Mouse (Mus musculus): Measurements from ENCODE around the gene Srpx. TPM values are rescaled to one million over a fixed set of nuclear protein-coding genes. Genes with fewer than 3 reads are reported as not detected.

Srpx gene
- 3.2 and 3.3 TPM in 2 replicates for polyA plus RNA-seq (2015; fragmentation: Nextera tagmentation; extraction: Ambion mirVana)

DNA sequence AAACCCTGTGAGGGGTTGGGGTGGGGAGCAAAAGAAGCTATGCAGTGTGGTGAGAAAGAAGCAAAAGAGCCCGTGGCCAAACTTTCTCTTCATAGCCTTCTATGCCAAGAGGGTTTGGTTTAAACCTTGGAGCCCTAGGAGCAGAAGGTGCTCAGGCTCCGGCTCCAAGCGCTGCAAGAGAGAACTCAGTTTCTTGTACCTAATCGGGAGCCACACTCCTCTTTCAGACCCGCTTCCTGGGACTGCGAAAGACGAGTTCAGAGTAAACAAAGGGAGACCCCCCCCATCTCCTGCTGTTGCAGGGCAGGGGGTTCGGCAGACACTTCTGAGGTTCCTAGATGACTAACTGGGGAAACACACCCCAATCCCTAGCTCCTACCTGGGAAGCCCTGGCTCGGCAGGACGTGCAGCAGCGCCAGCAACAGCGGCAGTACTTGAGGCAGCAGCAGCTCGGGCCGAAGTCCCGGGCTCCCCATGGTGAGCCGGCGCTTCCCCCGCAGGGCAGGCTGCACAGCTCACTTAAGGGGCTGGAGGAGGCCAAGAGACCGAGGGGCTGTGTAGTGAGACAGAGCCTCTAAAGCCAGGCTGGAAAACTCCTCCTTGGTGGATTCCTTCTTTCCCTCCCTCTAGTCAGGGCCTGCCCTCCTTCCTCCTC, at the start of gene Srpx:
Gene Srpx, minus strand, starts transcription at position 645 of the 655 bp plus-strand sequence.
- peak within 1 kb of the TSS; percentile 29 for H3K4me3 ChIP-seq
- peak within 1 kb of the TSS; percentile 23 for H3K9ac ChIP-seq (replicated peaks)
- 24% methylated on average over 19 of the region's 19 CpGs for WGBS
- H3K4me1 ChIP-seq = peaks cover 7% of the 10 kb centered on the region
- peak within 1 kb of the TSS; percentile 48 for H3K4me2 ChIP-seq (replicated peaks)
- no peaks in the 10 kb centered on the region for H3K9me3 ChIP-seq
- H3K27ac ChIP-seq (replicated peaks) = no peak within 1 kb of the TSS
- ATAC-seq (replicated peaks) = peak; percentile 48; the same call in 1 of the 2 replicates
- H3K36me3 ChIP-seq = no peaks in the 10 kb centered on the region
- no peaks in the 10 kb centered on the region for H3K27me3 ChIP-seq

DNA sequence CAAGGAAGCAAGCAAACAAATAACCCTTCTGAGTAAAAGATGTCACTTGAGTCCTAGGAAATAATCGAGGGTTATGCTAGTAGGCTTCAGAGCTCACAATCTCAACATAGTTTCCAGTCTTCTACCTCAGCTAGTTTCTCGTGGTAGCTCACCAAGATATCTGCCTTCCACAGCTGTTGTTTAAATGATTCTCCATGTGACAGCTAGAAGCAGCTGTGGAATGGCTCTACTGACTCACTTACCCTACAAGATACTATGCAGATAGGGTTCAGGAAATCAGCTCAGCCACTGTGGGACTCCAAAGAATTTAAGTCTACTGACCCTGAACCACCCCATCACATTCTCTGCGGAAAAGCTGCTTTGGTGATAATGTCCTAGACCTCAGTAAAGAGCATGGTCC, 34.9 kb upstream of the Srpx start:
- WGBS = 80% methylated on average over 3 of the region's 3 CpGs

DNA sequence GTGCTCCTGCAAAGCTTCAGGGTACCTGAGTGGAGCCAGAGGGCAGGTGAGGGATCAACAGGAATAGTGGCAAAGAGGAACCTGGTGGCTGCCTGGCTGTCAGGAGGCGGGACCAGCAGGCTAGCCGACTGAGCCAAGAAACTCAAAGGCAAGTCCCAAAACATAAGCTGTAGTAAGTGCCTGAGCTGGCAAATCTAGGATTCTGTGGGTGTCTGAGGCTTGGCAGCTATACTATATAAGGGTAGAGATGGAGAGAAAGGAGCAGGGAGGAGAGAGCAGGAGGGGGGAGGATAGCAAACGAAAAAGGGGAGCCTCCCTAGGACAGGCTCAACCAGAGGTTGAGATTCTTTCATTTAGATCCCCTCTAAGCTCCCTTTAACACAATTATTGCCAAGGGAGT, 1.7 kb downstream of the Srpx start:
- Histone ChIP-seq H3K9ac (replicated peaks) (no peak overlapping the region), H3K27ac (replicated peaks) (no peak overlapping the region), H3K4me2 (replicated peaks) (no peak overlapping the region), H3K4me3 (no peak overlapping the region), H3K27me3 (no peaks in the 10 kb centered on the region), H3K4me1 (peaks cover 7% of the 10 kb centered on the region), H3K9me3 (no peaks in the 10 kb centered on the region), H3K36me3 (no peaks in the 10 kb centered on the region)
- ATAC-seq (replicated peaks) = peak; percentile 53; the same call in 1 of the 2 replicates
- WGBS = 47% methylated on average over 3 of the region's 3 CpGs

More for the DNA sequence above, 34.9 kb upstream of the Srpx start:
- H3K4me2 ChIP-seq (replicated peaks) = no peak overlapping the region
- H3K9ac ChIP-seq (replicated peaks) = no peak overlapping the region
- H3K4me3 ChIP-seq = no peak overlapping the region
- no peaks in the 10 kb centered on the region for H3K4me1 ChIP-seq
- no peaks in the 10 kb centered on the region for H3K9me3 ChIP-seq
- no peak overlapping the region for H3K27ac ChIP-seq (replicated peaks)
- H3K27me3 ChIP-seq = no peaks in the 10 kb centered on the region
- no peaks in the 10 kb centered on the region for H3K36me3 ChIP-seq
- ATAC-seq (replicated peaks) = no peak

- no peaks in the 10 kb centered on the region for H3K9me3 ChIP-seq
Observed at GRCm38 (mm10) chrX:10110736-10111135, 6.8 kb downstream of the Srpx start.

DNA sequence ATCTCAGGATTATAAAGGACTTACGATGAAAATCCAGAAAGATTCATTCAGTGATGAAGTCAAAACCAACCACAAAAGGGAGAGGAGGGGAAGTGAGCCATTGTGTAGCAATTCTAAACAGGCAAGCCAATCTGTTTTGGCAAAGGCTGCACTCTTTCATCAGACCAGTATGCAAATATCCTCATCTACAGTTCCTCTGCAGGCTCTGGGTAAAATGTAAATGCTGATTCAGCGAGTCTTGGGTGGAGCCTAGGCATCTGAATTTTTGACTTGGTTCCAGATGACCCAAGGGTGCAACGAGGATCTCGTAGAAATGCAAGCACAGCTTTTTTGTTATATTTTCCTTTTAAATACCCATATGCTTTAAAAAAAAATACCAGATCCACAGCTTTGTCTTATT, 9.0 kb downstream of the Srpx start:
- Histone ChIP-seq H3K4me1 (no peaks in the 10 kb centered on the region), H3K4me3 (no peak overlapping the region), H3K27me3 (no peaks in the 10 kb centered on the region), H3K9ac (replicated peaks) (no peak overlapping the region), H3K9me3 (no peaks in the 10 kb centered on the region), H3K4me2 (replicated peaks) (no peak overlapping the region), H3K36me3 (no peaks in the 10 kb centered on the region), H3K27ac (replicated peaks) (no peak overlapping the region)
- 38% methylated on average over 4 of the region's 4 CpGs for WGBS
- ATAC-seq (replicated peaks) = peak; percentile 61; the same call in 1 of the 2 replicates

More at GRCm38 (mm10) chrX:10110736-10111135, 6.8 kb downstream of the Srpx start:
- Histone ChIP-seq H3K4me3 (no peak overlapping the region), H3K4me1 (no peaks in the 10 kb centered on the region), H3K27me3 (no peaks in the 10 kb centered on the region), H3K27ac (replicated peaks) (no peak overlapping the region), H3K4me2 (replicated peaks) (no peak overlapping the region), H3K9ac (replicated peaks) (no peak overlapping the region), H3K36me3 (no peaks in the 10 kb centered on the region)
- 63% methylated on average over 1 of the region's 1 CpGs for WGBS
- ATAC-seq (replicated peaks) = no peak

- WGBS = 71% methylated on average over 5 of the region's 5 CpGs
Observed at GRCm38 (mm10) chrX:10105475-10105874, 12.0 kb downstream of the Srpx start.

DNA sequence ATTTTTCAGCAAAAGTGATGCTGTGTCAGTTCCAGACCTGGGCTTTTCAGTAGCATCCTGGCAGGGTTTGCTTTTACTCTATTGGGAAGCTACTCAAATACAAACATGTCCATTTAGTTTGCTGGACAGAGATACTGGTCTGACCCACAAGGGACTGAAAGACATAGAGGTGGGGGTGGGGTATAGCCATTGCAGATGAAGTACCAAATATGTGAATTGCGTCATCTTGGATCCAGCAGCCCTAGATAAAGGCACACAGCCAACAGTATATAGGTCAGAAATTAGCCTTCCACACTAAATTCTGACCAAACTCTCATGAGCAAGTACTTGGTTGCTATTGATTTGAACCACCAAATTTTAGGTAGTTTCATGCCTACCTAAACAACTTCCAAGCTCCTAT, 14.8 kb downstream of the Srpx start:
- 100% methylated on average over 1 of the region's 1 CpGs for WGBS
- H3K4me3 ChIP-seq = no peak overlapping the region
- H3K4me2 ChIP-seq (replicated peaks) = no peak overlapping the region
- ATAC-seq (replicated peaks) = no peak
- no peak overlapping the region for H3K9ac ChIP-seq (replicated peaks)
- no peak overlapping the region for H3K27ac ChIP-seq (replicated peaks)
- H3K27me3 ChIP-seq = no peaks in the 10 kb centered on the region
- no peaks in the 10 kb centered on the region for H3K9me3 ChIP-seq
- H3K4me1 ChIP-seq = no peaks in the 10 kb centered on the region
- no peaks in the 10 kb centered on the region for H3K36me3 ChIP-seq

More at GRCm38 (mm10) chrX:10105475-10105874, 12.0 kb downstream of the Srpx start:
- Histone ChIP-seq H3K4me2 (replicated peaks) (no peak overlapping the region), H3K27ac (replicated peaks) (no peak overlapping the region), H3K9me3 (no peaks in the 10 kb centered on the region), H3K9ac (replicated peaks) (no peak overlapping the region), H3K27me3 (no peaks in the 10 kb centered on the region), H3K36me3 (no peaks in the 10 kb centered on the region), H3K4me1 (no peaks in the 10 kb centered on the region), H3K4me3 (no peak overlapping the region)
- ATAC-seq (replicated peaks) = no peak

- Histone ChIP-seq H3K36me3 (no peaks in the 10 kb centered on the region), H3K4me1 (no peaks in the 10 kb centered on the region), H3K27ac (replicated peaks) (no peak overlapping the region), H3K27me3 (no peaks in the 10 kb centered on the region), H3K9me3 (no peaks in the 10 kb centered on the region), H3K4me2 (replicated peaks) (no peak overlapping the region), H3K9ac (replicated peaks) (no peak overlapping the region), H3K4me3 (no peak overlapping the region)
- peak; percentile 67; the same call in 1 of the 2 replicates for ATAC-seq (replicated peaks)
- WGBS = 69% methylated on average over 3 of the region's 3 CpGs
Observed at GRCm38 (mm10) chrX:10095797-10096196, 21.7 kb downstream of the Srpx start.

DNA sequence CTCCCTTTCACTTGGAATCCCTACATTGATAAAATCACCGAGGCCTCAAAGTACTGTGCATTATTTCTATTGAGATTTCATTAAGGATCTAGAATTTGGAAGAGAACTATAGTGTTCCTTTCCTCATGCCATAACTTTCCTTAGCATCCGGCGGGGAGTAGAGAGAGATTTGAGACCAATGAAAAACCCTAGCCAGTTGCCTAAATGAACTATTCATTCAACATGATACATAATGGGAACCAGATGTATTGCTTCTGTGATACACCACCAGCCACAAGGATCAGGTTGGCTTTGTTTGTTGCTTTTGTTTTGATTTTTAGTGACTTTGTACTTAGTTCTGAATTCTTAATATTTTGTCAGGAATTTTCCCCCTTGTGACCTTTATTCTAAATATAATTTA, 37.1 kb downstream of the Srpx start:
- H3K9me3 ChIP-seq = no peaks in the 10 kb centered on the region
- no peaks in the 10 kb centered on the region for H3K36me3 ChIP-seq
- 56% methylated on average over 3 of the region's 3 CpGs for WGBS
- H3K27ac ChIP-seq (replicated peaks) = no peak overlapping the region
- no peaks in the 10 kb centered on the region for H3K4me1 ChIP-seq
- no peak overlapping the region for H3K9ac ChIP-seq (replicated peaks)
- ATAC-seq (replicated peaks) = no peak
- H3K27me3 ChIP-seq = no peaks in the 10 kb centered on the region
- H3K4me3 ChIP-seq = no peak overlapping the region
- H3K4me2 ChIP-seq (replicated peaks) = no peak overlapping the region

DNA sequence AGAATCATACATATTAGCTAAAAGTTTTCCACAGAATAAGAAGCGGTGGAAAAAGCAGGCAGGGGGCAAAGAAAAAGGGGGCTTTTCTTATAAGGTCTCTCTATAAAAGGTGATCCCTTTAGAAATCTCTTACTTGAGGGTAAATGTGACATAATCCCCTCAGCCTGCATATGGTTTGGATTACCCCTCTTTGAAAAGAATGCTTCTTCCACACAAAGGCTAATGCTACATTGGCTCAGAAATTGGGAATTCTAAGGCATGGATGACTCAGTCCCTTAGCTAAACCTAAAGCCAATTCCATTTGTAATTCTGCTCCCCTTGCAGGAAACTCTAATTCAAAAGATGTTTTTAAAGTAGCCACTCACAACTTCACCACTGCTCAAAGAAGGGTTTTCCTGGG, 37.5 kb downstream of the Srpx start:
- WGBS = 40% methylated on average over 1 of the region's 1 CpGs
- H3K4me2 ChIP-seq (replicated peaks) = no peak overlapping the region
- ATAC-seq (replicated peaks) = no peak
- no peak overlapping the region for H3K4me3 ChIP-seq
- no peaks in the 10 kb centered on the region for H3K27me3 ChIP-seq
- no peaks in the 10 kb centered on the region for H3K4me1 ChIP-seq
- H3K36me3 ChIP-seq = no peaks in the 10 kb centered on the region
- H3K27ac ChIP-seq (replicated peaks) = no peak overlapping the region
- H3K9me3 ChIP-seq = no peaks in the 10 kb centered on the region
- no peak overlapping the region for H3K9ac ChIP-seq (replicated peaks)

- H3K36me3 ChIP-seq = no peaks in the 10 kb centered on the region
- no peak overlapping the region for H3K4me2 ChIP-seq (replicated peaks)
- H3K27me3 ChIP-seq = no peaks in the 10 kb centered on the region
- no peak overlapping the region for H3K27ac ChIP-seq (replicated peaks)
- no peaks in the 10 kb centered on the region for H3K9me3 ChIP-seq
- no peak overlapping the region for H3K9ac ChIP-seq (replicated peaks)
- WGBS = 64% methylated on average over 3 of the region's 3 CpGs
- no peaks in the 10 kb centered on the region for H3K4me1 ChIP-seq
- no peak overlapping the region for H3K4me3 ChIP-seq
- no peak for ATAC-seq (replicated peaks)
Observed at GRCm38 (mm10) chrX:10073966-10074365, 43.5 kb downstream of the Srpx start.

GRCm38 (mm10) chrX:10071529-10071928, 46.0 kb downstream of the Srpx start:
- Histone ChIP-seq H3K27ac (replicated peaks) (no peak overlapping the region), H3K4me2 (replicated peaks) (no peak overlapping the region), H3K9me3 (no peaks in the 10 kb centered on the region), H3K9ac (replicated peaks) (no peak overlapping the region), H3K4me3 (no peak overlapping the region), H3K27me3 (no peaks in the 10 kb centered on the region), H3K4me1 (no peaks in the 10 kb centered on the region), H3K36me3 (no peaks in the 10 kb centered on the region)
- WGBS = 44% methylated on average over 2 of the region's 2 CpGs
- no peak for ATAC-seq (replicated peaks)

DNA sequence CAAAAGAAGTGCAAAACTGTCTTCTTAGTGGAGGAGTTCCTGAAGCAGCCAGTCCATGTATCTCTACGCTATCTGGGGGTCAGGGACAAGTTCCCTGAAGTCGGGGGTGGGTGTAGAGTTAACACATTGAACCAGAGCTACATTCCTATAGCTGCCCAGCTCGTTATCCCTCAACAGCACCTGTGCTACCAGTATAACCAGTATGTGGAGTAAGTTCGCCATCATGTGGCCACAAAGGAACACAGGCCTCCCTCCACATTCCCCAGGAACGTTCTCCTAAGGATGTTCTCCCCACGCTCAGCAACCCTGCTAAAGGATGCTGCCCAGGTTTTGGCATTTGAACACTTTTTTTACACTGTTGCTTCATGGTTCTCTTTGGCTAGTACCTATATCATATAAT, 46.8 kb downstream of the Srpx start:
- peak; percentile 90 for ATAC-seq (replicated peaks)
- H3K27me3 ChIP-seq = no peaks in the 10 kb centered on the region
- H3K9ac ChIP-seq (replicated peaks) = no peak overlapping the region
- no peak overlapping the region for H3K4me2 ChIP-seq (replicated peaks)
- WGBS = 19% methylated on average over 6 of the region's 6 CpGs
- H3K9me3 ChIP-seq = no peaks in the 10 kb centered on the region
- H3K27ac ChIP-seq (replicated peaks) = no peak overlapping the region
- H3K36me3 ChIP-seq = no peaks in the 10 kb centered on the region
- no peaks in the 10 kb centered on the region for H3K4me1 ChIP-seq
- H3K4me3 ChIP-seq = no peak overlapping the region
